Mouse (Mus musculus) olfactory bulb, adult 2 months (tissue): ENCODE measurements at regions not wholly inside any gene's neighbourhood (a gene's known extent, or its start where the extent isn't known, plus 50 kb on each side); places are given as distances from the start of the nearest gene placed in this dataset.

Experiments used
- H3K27ac ChIP-seq: fragments of 200-500 bp; 2 replicates; pipeline ENCODE4 v1.5.1; 2012; ENCODE audit warnings: low read depth, low read length; ENCODE audit not compliant: insufficient read depth
- H3K4me1 ChIP-seq: fragments of 200-500 bp; 2 replicates; pipeline ENCODE4 v1.6.1; 2012; ENCODE audit warnings: low read length; ENCODE audit not compliant: control insufficient read depth, insufficient read depth
- H3K4me3 ChIP-seq: fragments of 200-500 bp; 2 replicates; pipeline ENCODE4 v1.5.1; 2012; ENCODE audit warnings: mild to moderate bottlenecking, low read depth, low read length, moderate library complexity; ENCODE audit not compliant: insufficient read depth
- CTCF ChIP-seq: fragments of 200-500 bp; IDR thresholded peaks from 2 replicates; pipeline ENCODE4 v1.5.1; 2012; ENCODE audit warnings: low read depth, mild to moderate bottlenecking, low read length, moderate library complexity; ENCODE audit not compliant: insufficient read depth
- POLR2A ChIP-seq: fragments of 200-500 bp; IDR thresholded peaks from 2 replicates; pipeline ENCODE4 v1.6.1; 2012; ENCODE audit warnings: mild to moderate bottlenecking, low read depth, low read length, moderate library complexity; ENCODE audit not compliant: insufficient read depth
- WGBS: fragments of 180-500 bp; shearing (Covaris S2); methylation state at CpG from one replicate; pipeline ENCODE4 v1.1.7; 2018; 5-methylcytosine and 5-hydroxymethylcytosine counted together

DNA sequence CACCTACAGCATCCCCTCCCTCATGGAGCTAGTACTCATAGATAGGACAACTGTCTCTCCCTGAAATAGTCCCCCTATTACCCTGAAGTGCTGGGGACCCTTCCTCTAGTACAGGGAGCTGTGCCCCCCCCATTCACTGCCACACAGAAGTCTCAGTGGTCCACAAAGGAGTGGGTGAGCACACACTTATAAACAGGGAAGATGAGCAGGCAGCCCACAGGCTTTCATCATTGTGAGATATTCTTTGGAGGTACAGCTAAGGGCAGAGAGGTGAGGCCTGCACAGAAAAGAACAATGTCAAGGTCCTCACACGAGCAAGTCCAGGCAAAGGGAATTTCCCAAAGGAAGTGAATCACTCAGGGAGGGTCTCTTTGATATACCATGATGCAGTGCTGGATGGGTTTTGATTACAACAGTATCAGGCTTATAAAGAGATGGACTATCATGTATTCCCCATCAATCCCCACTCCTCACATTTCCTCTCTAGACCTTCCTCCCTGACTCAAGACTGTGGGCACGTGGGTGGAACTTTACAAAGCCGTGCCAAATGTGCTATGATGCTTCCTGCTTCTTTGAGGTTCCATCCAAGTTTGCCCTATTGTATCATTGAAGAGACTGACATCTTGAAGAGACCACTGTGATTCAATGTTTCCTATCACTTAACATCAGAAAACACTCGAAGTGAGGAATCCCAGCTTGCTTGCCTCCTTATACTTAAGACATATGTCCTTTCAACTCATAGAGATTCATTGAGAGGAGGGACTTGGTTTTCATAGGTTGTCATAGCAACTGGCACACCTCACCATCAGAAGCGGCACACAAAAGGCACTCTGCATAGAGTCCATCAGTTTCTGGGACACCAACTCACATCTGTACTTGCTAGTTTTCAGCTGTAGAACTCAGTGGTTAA lies 104.2 kb upstream of the Bcl6 start:
- TF ChIP-seq CTCF (no peak), POLR2A (no peak)
- no peak overlapping the region for H3K4me3 ChIP-seq
- no peak overlapping the region for H3K27ac ChIP-seq
- no peaks in the 10 kb centered on the region for H3K4me1 ChIP-seq
- WGBS: 88% methylated on average over 5 of the region's 5 CpGs

DNA sequence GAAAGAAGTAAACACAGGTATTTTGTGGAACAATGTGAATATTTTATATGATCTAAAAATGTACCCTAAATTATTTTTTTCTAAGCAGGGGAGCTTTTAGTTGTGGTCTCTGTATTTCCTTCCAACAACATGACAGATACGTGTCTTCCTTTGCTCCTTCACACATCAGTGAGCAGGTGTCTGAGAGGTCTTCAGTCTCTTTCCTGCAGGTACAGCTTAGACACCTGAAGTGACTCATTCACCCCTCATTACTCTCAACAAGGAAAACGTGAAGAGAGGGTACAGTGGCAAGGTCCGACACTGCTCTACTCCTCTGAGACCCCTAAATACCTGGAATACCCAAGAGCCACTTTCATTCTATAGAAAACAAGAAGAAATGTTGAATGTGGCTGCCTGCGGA lies 103.5 kb upstream of the Bcl6 start:
- TF ChIP-seq CTCF (no peak), POLR2A (no peak)
- Histone ChIP-seq H3K4me3 (no peak overlapping the region), H3K4me1 (no peaks in the 10 kb centered on the region), H3K27ac (no peak overlapping the region)
- 89% methylated on average over 4 of the region's 4 CpGs for WGBS

DNA sequence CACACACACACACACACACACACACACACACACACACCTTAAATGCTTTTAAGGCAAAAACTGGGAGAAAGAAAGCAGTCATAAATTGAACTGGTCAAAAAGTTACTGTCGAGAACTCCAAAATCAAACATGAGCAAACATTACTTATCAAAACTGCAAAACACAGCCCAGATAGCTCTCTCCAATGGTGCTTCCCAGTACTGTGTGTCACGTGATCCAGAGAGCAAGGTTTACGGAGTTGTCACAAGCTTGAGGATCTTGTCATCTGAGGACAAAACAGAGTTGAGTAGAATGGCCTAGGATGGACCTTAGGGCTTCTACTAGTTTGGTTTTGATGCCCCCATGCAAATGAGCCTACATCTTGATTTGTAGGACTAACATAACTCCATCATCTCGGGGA lies 102.3 kb upstream of the Bcl6 start:
- Histone ChIP-seq H3K4me1 (no peaks in the 10 kb centered on the region), H3K27ac (no peak overlapping the region), H3K4me3 (no peak overlapping the region)
- 95% methylated on average over 4 of the region's 4 CpGs for WGBS
- no peak for TF ChIP-seq POLR2A

DNA sequence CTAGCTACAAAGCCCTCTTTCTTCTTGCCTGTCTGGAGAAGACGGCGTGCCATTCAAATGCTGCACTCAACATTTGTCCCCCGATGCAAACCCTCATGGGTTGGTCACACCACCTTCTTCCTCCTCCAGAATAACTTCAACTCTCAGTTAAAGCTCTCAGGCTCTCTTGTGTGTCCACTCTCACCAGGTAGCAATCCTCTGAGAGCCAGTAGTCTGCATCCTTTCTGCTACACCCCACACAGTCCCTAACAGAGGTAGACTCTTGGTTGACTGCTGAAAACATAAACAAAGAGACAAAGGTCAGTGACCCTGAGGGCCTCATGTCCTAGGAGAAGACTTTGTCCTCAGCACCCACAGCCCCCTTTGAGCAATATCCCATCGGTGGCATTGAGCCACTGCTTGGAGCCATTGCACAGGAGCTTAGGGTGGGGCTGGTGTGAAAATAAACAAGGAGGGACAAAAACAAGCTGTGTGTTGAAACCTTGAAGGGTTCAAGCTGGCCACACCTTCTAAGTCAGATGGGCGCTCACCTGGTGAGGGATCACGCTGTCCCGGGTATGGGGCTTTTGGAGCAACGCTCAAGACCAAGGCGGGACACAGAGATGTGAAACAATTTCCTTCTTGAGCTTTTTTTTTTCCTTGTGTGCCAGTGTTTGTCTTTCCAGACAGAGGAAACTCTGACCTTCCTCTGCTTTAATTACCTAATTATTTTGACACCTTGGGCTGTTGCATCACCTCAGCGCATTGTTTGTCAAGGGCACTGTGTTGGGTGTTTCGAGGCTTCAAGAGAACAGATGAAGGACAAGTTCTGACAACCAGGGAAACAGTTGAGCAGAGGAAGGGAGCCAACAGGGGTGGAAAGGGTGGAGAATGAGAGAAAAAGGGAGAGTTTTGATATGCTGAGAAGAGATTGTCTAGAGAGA lies 101.4 kb upstream of the Bcl6 start:
- 88% methylated on average over 11 of the region's 11 CpGs for WGBS
- TF ChIP-seq CTCF (no peak), POLR2A (no peak)
- no peak overlapping the region for H3K4me3 ChIP-seq
- H3K4me1 ChIP-seq: no peaks in the 10 kb centered on the region
- H3K27ac ChIP-seq: no peak overlapping the region

DNA sequence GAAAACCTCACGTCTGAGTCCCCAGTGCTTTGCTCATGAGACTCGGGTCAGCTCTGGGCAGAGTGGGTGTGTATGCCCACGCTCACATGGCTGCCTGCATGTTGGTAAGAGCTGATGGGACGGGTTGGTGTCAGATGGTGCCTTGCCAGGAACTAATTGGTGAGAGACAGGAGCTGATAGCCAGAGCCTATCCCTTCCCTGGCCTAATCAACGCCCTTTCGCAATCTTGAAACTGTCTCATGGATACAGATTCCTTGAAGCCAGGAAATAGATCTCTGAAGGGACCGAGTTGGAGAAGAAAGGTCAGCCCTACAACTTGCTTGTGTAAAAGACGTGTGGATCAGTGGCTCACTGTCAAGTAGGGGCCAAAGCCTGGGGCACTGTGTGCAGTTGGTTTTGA lies 95.3 kb upstream of the Bcl6 start:
- no peak overlapping the region for H3K4me3 ChIP-seq
- WGBS: 93% methylated on average over 8 of the region's 8 CpGs
- TF ChIP-seq CTCF (no peak), POLR2A (no peak)

DNA sequence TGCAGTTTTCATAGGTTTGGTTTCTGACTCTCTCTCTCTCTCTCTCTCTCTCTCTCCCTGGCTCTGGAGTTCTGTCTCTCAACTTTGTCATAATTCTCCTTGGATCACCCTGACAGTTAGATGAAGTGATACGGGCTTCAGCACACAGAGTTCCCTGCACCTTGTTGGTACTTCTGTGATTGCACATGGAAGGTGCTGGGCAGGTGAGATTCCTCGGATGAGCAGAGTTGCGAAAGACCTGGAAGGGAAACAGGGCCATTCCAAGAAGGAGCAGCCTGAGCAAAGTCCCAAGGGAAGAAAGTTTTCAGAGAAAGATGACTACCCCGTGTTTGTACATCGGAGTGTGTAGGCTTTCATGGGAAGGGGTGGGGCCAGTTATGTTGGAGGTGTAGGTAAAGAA lies 91.8 kb upstream of the Bcl6 start:
- TF ChIP-seq CTCF (no peak), POLR2A (no peak)
- no peaks in the 10 kb centered on the region for H3K4me1 ChIP-seq
- WGBS: 92% methylated on average over 5 of the region's 5 CpGs
- no peak overlapping the region for H3K27ac ChIP-seq
- H3K4me3 ChIP-seq: no peak overlapping the region

More for the DNA sequence above, 95.3 kb upstream of the Bcl6 start:
- H3K27ac ChIP-seq: no peak overlapping the region
- H3K4me1 ChIP-seq: no peaks in the 10 kb centered on the region

DNA sequence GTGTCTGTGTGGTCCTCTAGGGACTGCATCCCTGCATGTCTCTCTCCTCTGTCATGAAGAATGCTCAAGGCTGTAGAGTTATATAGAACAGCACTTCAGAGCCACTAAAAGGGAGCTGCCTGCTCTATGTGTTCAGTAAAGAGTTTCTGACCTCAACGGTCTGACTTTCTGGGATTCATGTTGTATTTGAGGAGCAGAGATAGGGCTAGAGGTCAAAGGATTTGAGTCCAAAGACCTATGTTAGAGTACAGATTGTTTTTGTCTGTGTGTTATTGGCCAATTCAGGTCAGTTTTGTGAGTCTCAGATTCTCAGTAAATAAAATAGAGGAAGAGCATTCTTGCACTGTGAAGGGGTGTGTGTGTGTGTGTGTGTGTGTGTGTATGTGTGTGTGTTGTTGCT lies 90.0 kb upstream of the Bcl6 start:
- 85% methylated on average over 1 of the region's 1 CpGs for WGBS

DNA sequence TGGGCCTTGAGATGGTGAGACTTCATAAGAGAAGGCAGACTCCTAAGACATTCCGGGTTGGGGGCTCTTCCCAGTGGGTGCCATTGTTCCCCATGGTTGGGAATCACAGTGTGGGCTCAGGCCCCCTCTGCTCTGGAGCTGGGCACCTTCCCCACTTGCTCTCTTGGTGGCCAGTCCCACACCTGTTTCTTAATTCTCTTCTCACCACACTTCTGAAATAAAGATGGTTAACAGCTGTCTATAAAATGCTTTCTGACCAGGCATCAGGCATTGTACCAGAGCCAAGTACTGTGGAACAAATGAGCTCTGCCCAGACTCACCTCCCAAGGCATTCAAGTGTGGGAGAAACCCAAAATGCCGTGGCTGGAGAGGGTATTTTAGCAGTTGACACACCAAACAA lies 88.8 kb upstream of the Bcl6 start:
- WGBS: 87% methylated on average over 2 of the region's 2 CpGs
- TF ChIP-seq CTCF: no peak
- no peak for TF ChIP-seq POLR2A
- no peaks in the 10 kb centered on the region for H3K4me1 ChIP-seq
- no peak overlapping the region for H3K4me3 ChIP-seq
- no peak overlapping the region for H3K27ac ChIP-seq

More for the DNA sequence above, 90.0 kb upstream of the Bcl6 start:
- Histone ChIP-seq H3K4me1 (no peaks in the 10 kb centered on the region), H3K4me3 (no peak overlapping the region), H3K27ac (no peak overlapping the region)
- no peak for TF ChIP-seq CTCF
- TF ChIP-seq POLR2A: no peak

DNA sequence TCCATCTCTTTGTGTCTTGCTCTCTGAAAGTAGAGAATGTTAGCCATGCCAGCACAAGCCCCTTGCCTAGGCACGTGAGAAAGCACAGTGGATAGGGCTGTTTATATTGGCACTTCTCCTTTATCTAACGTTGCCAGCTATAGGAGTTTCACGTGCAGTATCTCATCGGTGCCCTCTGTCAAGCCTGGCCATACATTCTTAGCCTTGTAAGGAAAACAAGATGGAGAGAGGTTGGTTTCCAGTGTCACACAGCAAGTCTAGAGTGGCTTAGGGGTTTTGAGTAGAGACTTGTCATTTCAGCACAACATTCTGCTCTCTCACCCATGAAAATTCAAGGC lies 88.1 kb upstream of the Bcl6 start:
- no peak overlapping the region for H3K27ac ChIP-seq
- 88% methylated on average over 4 of the region's 4 CpGs for WGBS
- TF ChIP-seq CTCF: no peak
- no peaks in the 10 kb centered on the region for H3K4me1 ChIP-seq
- no peak overlapping the region for H3K4me3 ChIP-seq
